Mouse (Mus musculus) heart, postnatal 10 days (tissue): ENCODE measurements at regions not wholly inside any gene's neighbourhood (a gene's known extent, or its start where the extent isn't known, plus 50 kb on each side); places are given as distances from the start of the nearest gene placed in this dataset.
A peak's percentile ranks its signal among the peaks of the same experiment; 100 is the strongest.

Experiments used
- DNase-seq, 2 experiments: peaks; one replicate each; pipeline ENCODE4 v3.0.0; 2021
- intact Hi-C: fragments of 180-260 bp; cut with DNase I; formaldehyde crosslinking; loops from one replicate; pipeline ENCODE4 v1.15.1; 2025

GRCm38 (mm10) chr4:74466081-74466480, 223.8 kb downstream of the Kdm4c start:
- intact Hi-C loops, result no loop called here
- DNase-seq, result no peak

- no peak for DNase-seq
- intact Hi-C loops, result no loop called here
Observed at GRCm38 (mm10) chr4:74512489-74512888, 270.2 kb downstream of the Kdm4c start.

- intact Hi-C loops, result no loop called here
- DNase-seq, result no peak
Observed at GRCm38 (mm10) chr4:74553888-74554287, 311.6 kb downstream of the Kdm4c start.

- peak; percentile 26 to 57 for DNase-seq
- intact Hi-C loops, result loop anchor here (10.0 kb wide), 1 partner anchor 411 kb away; no protein-coding TSS in a partner anchor
Observed at GRCm38 (mm10) chr4:74563565-74563964, 321.3 kb downstream of the Kdm4c start.

- DNase-seq, result no peak
- intact Hi-C loops, result no loop called here
Observed at GRCm38 (mm10) chr4:74586400-74586799, 344.1 kb downstream of the Kdm4c start.

GRCm38 (mm10) chr4:74587125-74587524, 344.8 kb downstream of the Kdm4c start:
- DNase-seq, result no peak
- intact Hi-C loops, result no loop called here

GRCm38 (mm10) chr4:74588761-74589160, 346.5 kb downstream of the Kdm4c start:
- intact Hi-C loops, result no loop called here
- peak; percentile 56 to 70 for DNase-seq

GRCm38 (mm10) chr4:74613032-74613431, 370.7 kb downstream of the Kdm4c start:
- intact Hi-C loops, result no loop called here

More at GRCm38 (mm10) chr4:74613032-74613431, 370.7 kb downstream of the Kdm4c start:
- peak; percentile 35 to 39 for DNase-seq
